Mouse (Mus musculus) limb, embryonic 13.5 days (tissue): ENCODE measurements around the gene Tubd1. TPM values are rescaled to one million over a fixed set of nuclear protein-coding genes. Genes with fewer than 3 reads are reported as not detected.
"Not testable (repeated sequence)": the region's sequence is repeated elsewhere in the genome, so short reads cannot be mapped to it uniquely, and the experiment has no call there.

ENCODE experiments used
- ATAC-seq: fragments of 200-750 bp; cut with Nextera tagmentation; 2 replicates; pipeline ENCODE4 v1.8.0; 2017; ENCODE audit warnings: low read depth, moderate number of reproducible peaks, moderate TSS enrichment; ENCODE audit not compliant: low FRiP score
- H3K27ac ChIP-seq: fragments of 300-500 bp; sonication (generic); 2 replicates; pipeline ENCODE4 v1.5.1; 2015; ENCODE audit warnings: inconsistent platforms, mild to moderate bottlenecking, moderate library complexity
- H3K27me3 ChIP-seq: fragments of 300-500 bp; sonication (generic); 2 replicates; pipeline ENCODE4 v1.6.1; 2015; ENCODE audit warnings: mild to moderate bottlenecking, inconsistent platforms
- H3K36me3 ChIP-seq: fragments of 300-500 bp; sonication (generic); 2 replicates; pipeline ENCODE4 v1.6.1; 2015; ENCODE audit warnings: inconsistent platforms, mild to moderate bottlenecking, moderate library complexity
- H3K4me1 ChIP-seq: fragments of 300-500 bp; sonication (generic); 2 replicates; pipeline ENCODE4 v1.6.1; 2015; ENCODE audit warnings: inconsistent platforms
- H3K4me2 ChIP-seq: fragments of 300-500 bp; sonication (generic); replicated peaks from 2 replicates; pipeline ENCODE4 v1.6.1; 2015; ENCODE audit warnings: inconsistent platforms, mild to moderate bottlenecking, moderate library complexity
- H3K4me3 ChIP-seq: fragments of 300-500 bp; sonication (generic); 2 replicates; pipeline ENCODE4 v1.5.1; 2015; ENCODE audit warnings: moderate library complexity, mild to moderate bottlenecking, inconsistent platforms
- H3K9ac ChIP-seq: fragments of 300-500 bp; sonication (generic); 2 replicates; pipeline ENCODE4 v1.6.1; 2015; ENCODE audit warnings: mild to moderate bottlenecking, inconsistent platforms
- H3K9me3 ChIP-seq: fragments of 300-500 bp; sonication (generic); 2 replicates; pipeline ENCODE4 v1.6.1; 2016; ENCODE audit warnings: inconsistent platforms
- WGBS: fragments of 180-500 bp; shearing (Covaris S2); methylation state at CpG from one replicate; pipeline ENCODE4 v1.1.7; 2015; 5-methylcytosine and 5-hydroxymethylcytosine counted together
- polyA plus RNA-seq: library from polyadenylated mRNA; unstranded; fragments of >200 nt; fragmentation: Nextera tagmentation; extraction: Ambion mirVana; gene quantifications from 2 replicates; pipeline ENCODE4 v1.2.1, GENCODE M21; 2015

Tubd1 gene
- polyA plus RNA-seq = 10.9 and 11.7 TPM in 2 replicates

GRCm38 (mm10) chr11:86544639-86545299, at the start of gene Tubd1, which contains the start of gene Rps6kb1:
Gene Tubd1, plus strand, starts transcription at chr11:86544991.
Gene Rps6kb1, minus strand, starts transcription at chr11:86544805.
- Histone ChIP-seq H3K4me3 (peak within 1 kb of the TSS; percentile 92), H3K9me3 (no peaks in the 10 kb centered on the region), H3K4me1 (peaks cover 27% of the 10 kb centered on the region), H3K27me3 (no peaks in the 10 kb centered on the region), H3K27ac (peak within 1 kb of the TSS; percentile 82), H3K36me3 (peaks cover 10% of the 10 kb centered on the region), H3K4me2 (peak within 1 kb of the TSS; percentile 89), H3K9ac (peak within 1 kb of the TSS; percentile 96)
- ATAC-seq = peak; percentile 98
- under 1% methylated on average over 43 of the region's 43 CpGs for WGBS

- no peaks in the 10 kb centered on the region for H3K9me3 ChIP-seq
- 95% methylated on average over 1 of the region's 1 CpGs for WGBS
- H3K27ac ChIP-seq = no peak overlapping the region
- no peak overlapping the region for H3K4me2 ChIP-seq
- H3K4me3 ChIP-seq = no peak overlapping the region
- H3K36me3 ChIP-seq = peaks cover 40% of the 10 kb centered on the region
- H3K27me3 ChIP-seq = no peaks in the 10 kb centered on the region
- no peak overlapping the region for H3K9ac ChIP-seq
- ATAC-seq = no peak
- H3K4me1 ChIP-seq = no peaks in the 10 kb centered on the region
These were observed 47.4 kb upstream of the Tubd1 start for GRCm38 (mm10) chr11:86497356-86497755.

- no peak overlapping the region for H3K9ac ChIP-seq
- no peaks in the 10 kb centered on the region for H3K4me1 ChIP-seq
- no peak overlapping the region for H3K4me3 ChIP-seq
- ATAC-seq = no peak
- H3K27me3 ChIP-seq = no peaks in the 10 kb centered on the region
- no peak overlapping the region for H3K27ac ChIP-seq
- WGBS = 78% methylated on average over 3 of the region's 3 CpGs
- no peak overlapping the region for H3K4me2 ChIP-seq
- H3K9me3 ChIP-seq = no peaks in the 10 kb centered on the region
- peaks cover 40% of the 10 kb centered on the region for H3K36me3 ChIP-seq
These were observed 46.9 kb upstream of the Tubd1 start for GRCm38 (mm10) chr11:86497908-86498307.

GRCm38 (mm10) chr11:86500795-86501194, 44.0 kb upstream of the Tubd1 start:
- H3K9me3 ChIP-seq = no peaks in the 10 kb centered on the region
- no peaks in the 10 kb centered on the region for H3K27me3 ChIP-seq
- no peak overlapping the region for H3K4me2 ChIP-seq
- 76% methylated on average over 1 of the region's 1 CpGs for WGBS
- no peak for ATAC-seq
- no peak overlapping the region for H3K27ac ChIP-seq
- H3K9ac ChIP-seq = no peak overlapping the region
- no peak overlapping the region for H3K4me3 ChIP-seq
- H3K4me1 ChIP-seq = no peaks in the 10 kb centered on the region
- peaks cover 53% of the 10 kb centered on the region for H3K36me3 ChIP-seq

- no peak overlapping the region for H3K9ac ChIP-seq
- no peaks in the 10 kb centered on the region for H3K27me3 ChIP-seq
- no peak overlapping the region for H3K27ac ChIP-seq
- ATAC-seq = no peak
- peaks cover 58% of the 10 kb centered on the region for H3K36me3 ChIP-seq
- no peaks in the 10 kb centered on the region for H3K9me3 ChIP-seq
- no peak overlapping the region for H3K4me2 ChIP-seq
- 90% methylated on average over 2 of the region's 2 CpGs for WGBS
- H3K4me1 ChIP-seq = no peaks in the 10 kb centered on the region
- H3K4me3 ChIP-seq = no peak overlapping the region
These were observed 41.7 kb upstream of the Tubd1 start for GRCm38 (mm10) chr11:86503121-86503520.

GRCm38 (mm10) chr11:86507334-86507733, 37.5 kb upstream of the Tubd1 start:
- Histone ChIP-seq H3K4me2 (no peak overlapping the region), H3K4me3 (no peak overlapping the region), H3K27me3 (no peaks in the 10 kb centered on the region), H3K27ac (no peak overlapping the region), H3K4me1 (no peaks in the 10 kb centered on the region), H3K9me3 (no peaks in the 10 kb centered on the region), H3K36me3 (peaks cover 85% of the 10 kb centered on the region), H3K9ac (no peak overlapping the region)
- no peak for ATAC-seq
- WGBS = 90% methylated on average over 2 of the region's 2 CpGs

- no peak for ATAC-seq
- H3K27me3 ChIP-seq = no peaks in the 10 kb centered on the region
- H3K9ac ChIP-seq = no peak overlapping the region
- no peak overlapping the region for H3K4me3 ChIP-seq
- no peak overlapping the region for H3K4me2 ChIP-seq
- no peaks in the 10 kb centered on the region for H3K4me1 ChIP-seq
- H3K27ac ChIP-seq = no peak overlapping the region
- peaks cover 86% of the 10 kb centered on the region for H3K36me3 ChIP-seq
- no peaks in the 10 kb centered on the region for H3K9me3 ChIP-seq
- WGBS = 97% methylated on average over 2 of the region's 2 CpGs
These were observed 36.8 kb upstream of the Tubd1 start for GRCm38 (mm10) chr11:86507991-86508390.

- 87% methylated on average over 3 of the region's 3 CpGs for WGBS
- no peak overlapping the region for H3K27ac ChIP-seq
- no peaks in the 10 kb centered on the region; the same call in 1 of the 2 replicates for H3K9me3 ChIP-seq
These were observed 28.2 kb upstream of the Tubd1 start for GRCm38 (mm10) chr11:86516620-86517019.

GRCm38 (mm10) chr11:86517229-86517628, 27.6 kb upstream of the Tubd1 start:
- no peak for ATAC-seq
- no peak overlapping the region for H3K4me3 ChIP-seq
- H3K9ac ChIP-seq = no peak overlapping the region
- WGBS = 89% methylated on average over 3 of the region's 3 CpGs
- H3K36me3 ChIP-seq = peaks cover 67% of the 10 kb centered on the region
- no peaks in the 10 kb centered on the region; the same call in 1 of the 2 replicates for H3K9me3 ChIP-seq
- no peaks in the 10 kb centered on the region for H3K27me3 ChIP-seq
- no peak overlapping the region for H3K27ac ChIP-seq
- H3K4me2 ChIP-seq = no peak overlapping the region
- H3K4me1 ChIP-seq = no peaks in the 10 kb centered on the region

More at GRCm38 (mm10) chr11:86516620-86517019, 28.2 kb upstream of the Tubd1 start:
- Histone ChIP-seq H3K4me2 (no peak overlapping the region), H3K9ac (no peak overlapping the region), H3K4me1 (no peaks in the 10 kb centered on the region), H3K4me3 (no peak overlapping the region), H3K36me3 (peaks cover 67% of the 10 kb centered on the region), H3K27me3 (no peaks in the 10 kb centered on the region)
- ATAC-seq = no peak

- Histone ChIP-seq H3K4me3 (no peak overlapping the region), H3K4me2 (no peak overlapping the region), H3K4me1 (no peaks in the 10 kb centered on the region), H3K27ac (no peak overlapping the region), H3K9me3 (no peaks in the 10 kb centered on the region; the same call in 1 of the 2 replicates), H3K9ac (no peak overlapping the region), H3K27me3 (no peaks in the 10 kb centered on the region), H3K36me3 (peaks cover 79% of the 10 kb centered on the region)
- no peak for ATAC-seq
- WGBS = 90% methylated on average over 7 of the region's 7 CpGs
These were observed 25.0 kb upstream of the Tubd1 start for GRCm38 (mm10) chr11:86519751-86520150.

- H3K4me1 ChIP-seq = no peaks in the 10 kb centered on the region
- H3K4me3 ChIP-seq = no peak overlapping the region
- H3K36me3 ChIP-seq = peaks cover 83% of the 10 kb centered on the region
These were observed 17.3 kb upstream of the Tubd1 start for GRCm38 (mm10) chr11:86527528-86527927.

GRCm38 (mm10) chr11:86532834-86533233, 12.0 kb upstream of the Tubd1 start:
- H3K9me3 ChIP-seq = no peaks in the 10 kb centered on the region
- no peak overlapping the region for H3K4me3 ChIP-seq
- 80% methylated on average over 1 of the region's 1 CpGs for WGBS
- H3K9ac ChIP-seq = no peak overlapping the region
- no peak for ATAC-seq
- peaks cover 45% of the 10 kb centered on the region for H3K36me3 ChIP-seq
- H3K27ac ChIP-seq = no peak overlapping the region
- H3K27me3 ChIP-seq = no peaks in the 10 kb centered on the region
- no peaks in the 10 kb centered on the region for H3K4me1 ChIP-seq
- no peak overlapping the region for H3K4me2 ChIP-seq

More at GRCm38 (mm10) chr11:86527528-86527927, 17.3 kb upstream of the Tubd1 start:
- Histone ChIP-seq H3K9ac (no peak overlapping the region), H3K4me2 (no peak overlapping the region), H3K9me3 (no peaks in the 10 kb centered on the region), H3K27ac (no peak overlapping the region), H3K27me3 (no peaks in the 10 kb centered on the region)
- ATAC-seq = no peak
- WGBS = 92% methylated on average over 4 of the region's 4 CpGs

- H3K9ac ChIP-seq, H3K4me1 ChIP-seq, H3K4me2 ChIP-seq, H3K9me3 ChIP-seq, H3K4me3 ChIP-seq, ATAC-seq, H3K27me3 ChIP-seq, H3K27ac ChIP-seq: not testable (repeated sequence)
- H3K36me3 ChIP-seq = peaks cover 43% of the 10 kb centered on the region
- 91% methylated on average over 6 of the region's 6 CpGs for WGBS
These were observed 11.5 kb upstream of the Tubd1 start for GRCm38 (mm10) chr11:86533302-86533701.
